26 mouse cellular contexts compared by ENCODE assay signal in genomic region chr13:104886308-104887032, GRCm38 (mm10). TPM values are rescaled to one million over a fixed set of nuclear protein-coding genes. Genes with fewer than 3 reads are reported as not detected.
A peak's percentile ranks its signal among the peaks of the same experiment; 100 is the strongest.
DNase-seq lines count a peak whose midpoint lies in the region; ATAC-seq lines count a peak whose summit lies in the region.
"Had no signal": no experiment of that assay in that cellular context is flagged by ENCODE, and none has a peak within 500 bp of the region (broad histone marks: within the 10 kb centered on the region; RNA-seq: fewer than 3 reads in every experiment).

No protein-coding gene starts in this region.

- H3K9me3 ChIP-seq in megakaryocyte, embryonic 14.5 days, result no peaks in the 10 kb centered on the region
- H3K9me3 ChIP-seq: embryonic facial prominence, embryonic 10.5 days; embryonic facial prominence, embryonic 12.5 days; forebrain, embryonic 12.5 days; G1E had no signal

- peak; percentile 97 for ATAC-seq in frontal cortex, adult (ENCODE audit: low TSS enrichment)
- no peak for ATAC-seq in megakaryocyte, adult 5-6 weeks (ENCODE audit: poor library complexity, severe bottlenecking)
- ATAC-seq: activated CD4-positive, CD25-positive, alpha-beta regulatory T cell, adult 4 months; CD4-positive, CD25-positive, alpha-beta regulatory T cell, adult 4 months; forebrain, embryonic 14.5 days; forebrain, embryonic 16.5 days; Patski had no signal

- no peak for DNase-seq in frontal cortex, postnatal 25 days (ENCODE audit: low spot score in 2 of 2)
- no peak for DNase-seq in cerebellum, adult 8-10 months
- DNase-seq: adrenal gland, adult 2 months; adrenal gland, postnatal 10 days; adrenal gland, postnatal 25 days; B cell, adult 2 months; cerebellum, adult 11 months; cerebellum, adult 18-20 months; cerebellum, adult 9-10 months; cerebellum, postnatal 10 days; cerebellum, postnatal 25 days had no signal

- H3K36me3 ChIP-seq in megakaryocyte, embryonic 14.5 days (replicated peaks; ENCODE audit: low read length), result no peaks in the 10 kb centered on the region
- H3K36me3 ChIP-seq: embryonic facial prominence, embryonic 10.5 days; embryonic facial prominence, embryonic 12.5 days; forebrain, embryonic 12.5 days; G1E had no signal

- no peaks in the 10 kb centered on the region for H3K4me1 ChIP-seq in megakaryocyte, embryonic 14.5 days
- peaks cover 5% of the 10 kb centered on the region for H3K4me1 ChIP-seq in brown adipose tissue, adult 24 weeks (ENCODE audit: control insufficient read depth, insufficient read depth, insufficient read length, low read length)
- H3K4me1 ChIP-seq: embryonic facial prominence, embryonic 12.5 days had no signal

- peak overlapping the region; percentile 40 for H3K4me3 ChIP-seq in megakaryocyte, embryonic 14.5 days (replicated peaks)
- no peak overlapping the region for H3K4me3 ChIP-seq in brown adipose tissue, adult 24 weeks (ENCODE audit: insufficient read depth, low read depth, low read length)
- H3K4me3 ChIP-seq: embryonic facial prominence, embryonic 10.5 days; embryonic facial prominence, embryonic 12.5 days; forebrain, embryonic 12.5 days had no signal

- H3K27me3 ChIP-seq in megakaryocyte, embryonic 14.5 days (replicated peaks), result peaks cover 4% of the 10 kb centered on the region
- H3K27me3 ChIP-seq: CH12.LX; embryonic facial prominence, embryonic 12.5 days; forebrain, embryonic 12.5 days had no signal

- peak overlapping the region; percentile 69 for H3K27ac ChIP-seq in brown adipose tissue, adult 24 weeks (replicated peaks; ENCODE audit: low read depth, low read length)
- H3K27ac ChIP-seq: embryonic facial prominence, embryonic 10.5 days; embryonic facial prominence, embryonic 12.5 days; forebrain, embryonic 12.5 days had no signal

RNA-seq across cellular contexts. Expression of gene Shisal2b, which starts 22.8 kb away (rescaled TPM):
- not detected in 2 replicates for polyA plus RNA-seq in megakaryocyte, embryonic 14.5 days (2012; ENCODE audit: insufficient read depth, low replicate concordance)
- total RNA-seq in megakaryocyte, adult 5-6 weeks (2015), result not detected in 2 replicates
- total RNA-seq in megakaryocyte, adult 5-6 weeks (2017), result not detected in 2 replicates
- not detected in 2 replicates for polyA plus RNA-seq in brown adipose tissue, adult 24 weeks (2012; ENCODE audit: insufficient read depth, insufficient read length, missing spikeins)
- total RNA-seq: adrenal gland, adult 2 months; adrenal gland, postnatal 10 days; adrenal gland, postnatal 25 days; adrenal gland, postnatal 4 days; G1E had no signal
- polyA plus RNA-seq: forebrain, embryonic 12.5 days; G1E had no signal
